In genomic region chr5:105492367-105493246, GRCm38 (mm10) we compare ENCODE assay signal across 9 mouse cellular contexts. TPM values are rescaled to one million over a fixed set of nuclear protein-coding genes. Genes with fewer than 3 reads are reported as not detected.
DNase-seq lines count a peak whose midpoint lies in the region; ATAC-seq and TF ChIP-seq lines count a peak whose summit lies in the region.
"Had no signal": no experiment of that assay in that cellular context is flagged by ENCODE, and none has a peak within 500 bp of the region (broad histone marks: within the 10 kb centered on the region; RNA-seq: fewer than 3 reads in every experiment).

No protein-coding gene starts in this region.

- peak; percentile 10 for DNase-seq in testis, postnatal 14 days (ENCODE audit: low spot score)
- DNase-seq in testis, postnatal 10 days (ENCODE audit: low spot score): no peak
- DNase-seq in lung, embryonic 14.5 days: peak; percentile 57
- DNase-seq in spleen, postnatal 10 days (ENCODE audit: low spot score in 2 of 2): peak; percentile 25 to 61
- no peak for DNase-seq in adrenal gland, adult 2 months
- no peak for DNase-seq in frontal cortex, postnatal 14 days (ENCODE audit: low spot score in 2 of 2)

- peak; percentile 59; the same call in 1 of the 2 replicates for ATAC-seq in cerebellum, adult (ENCODE audit: insufficient number of reproducible peaks, low FRiP score, low TSS enrichment)
- ATAC-seq in forebrain, embryonic 16.5 days: peak; percentile 63
- ATAC-seq in lung, embryonic 14.5 days (ENCODE audit: insufficient read depth): no peak

- WGBS in forebrain, embryonic 16.5 days: 9% methylated on average over 10 of the region's 10 CpGs
- 43% methylated on average over 10 of the region's 10 CpGs for WGBS in lung, embryonic 14.5 days

- no peak overlapping the region for H3K9ac ChIP-seq in forebrain, embryonic 16.5 days (replicated peaks; ENCODE audit: low read depth, low read length)
- H3K9ac ChIP-seq in lung, embryonic 14.5 days: no peak overlapping the region
- H3K9ac ChIP-seq: lung, embryonic 15.5 days had no signal

- peak; percentile 61 for TF ChIP-seq CTCF in lung, embryonic 14.5 days (IDR thresholded peaks at IDR 0.05; ENCODE audit: low read depth)

- peaks cover 35% of the 10 kb centered on the region for H3K4me1 ChIP-seq in forebrain, embryonic 16.5 days (replicated peaks; ENCODE audit: control insufficient read depth, insufficient read depth, low read length)
- H3K4me1 ChIP-seq in lung, embryonic 14.5 days (ENCODE audit: insufficient read depth): no peaks in the 10 kb centered on the region

- H3K36me3 ChIP-seq in forebrain, embryonic 16.5 days (ENCODE audit: control insufficient read depth, insufficient read depth): peaks cover 3% of the 10 kb centered on the region
- H3K36me3 ChIP-seq in lung, embryonic 14.5 days (ENCODE audit: insufficient read depth): no peaks in the 10 kb centered on the region
- H3K36me3 ChIP-seq: lung, embryonic 15.5 days had no signal

- no peak overlapping the region for H3K4me2 ChIP-seq in forebrain, embryonic 16.5 days (ENCODE audit: low read length)
- H3K4me2 ChIP-seq in lung, embryonic 14.5 days: no peak overlapping the region
- H3K4me2 ChIP-seq: lung, embryonic 15.5 days had no signal

- H3K4me3 ChIP-seq in forebrain, embryonic 16.5 days (replicated peaks; ENCODE audit: low read length): no peak overlapping the region
- H3K4me3 ChIP-seq in lung, embryonic 14.5 days (ENCODE audit: low read depth, low read length): no peak overlapping the region
- H3K4me3 ChIP-seq: lung, embryonic 15.5 days had no signal

- 0 out of 2 replicates have a peak, but pooled peaks cover 3% of the 10 kb centered on the region for H3K27me3 ChIP-seq in forebrain, embryonic 16.5 days (replicated peaks; ENCODE audit: control insufficient read depth, insufficient read depth, low read length)
- no peaks in the 10 kb centered on the region for H3K27me3 ChIP-seq in lung, embryonic 14.5 days (ENCODE audit: insufficient read depth, low read length)
- H3K27me3 ChIP-seq: lung, embryonic 15.5 days had no signal

- no peak overlapping the region for H3K27ac ChIP-seq in forebrain, embryonic 16.5 days (ENCODE audit: low read length)
- no peak overlapping the region for H3K27ac ChIP-seq in lung, embryonic 14.5 days (ENCODE audit: low read depth)
- H3K27ac ChIP-seq: lung, embryonic 15.5 days had no signal

- no peaks in the 10 kb centered on the region for H3K9me3 ChIP-seq in forebrain, embryonic 16.5 days (ENCODE audit: control insufficient read depth, low read length)
- no peaks in the 10 kb centered on the region for H3K9me3 ChIP-seq in lung, embryonic 14.5 days (ENCODE audit: low read depth, low read length)
- H3K9me3 ChIP-seq: lung, embryonic 15.5 days had no signal

RNA-seq across cellular contexts. Expression of gene Lrrc8c, which starts 26.6 kb away (rescaled TPM):
- 12.0 and 12.5 TPM in 2 replicates for polyA plus RNA-seq in forebrain, embryonic 16.5 days (2015; fragmentation: Nextera tagmentation; extraction: Ambion mirVana)
- polyA plus RNA-seq in lung, embryonic 14.5 days (2014; fragmentation: Nextera tagmentation; extraction: Ambion mirVana): 23.4 and 24.7 TPM in 2 replicates
- total RNA-seq in adrenal gland, adult 2 months (2021): 10 to 100 TPM; 21.5 to 25.9 TPM
- 43.5 and 63.9 TPM in 2 replicates for polyA plus RNA-seq in adrenal gland, adult 2 months (2012; rRNA removed)

Comparison
In these comparisons a context has a peak if more than half of its experiments do, and no peak if none do; other contexts are left out.
1. DNase-seq: peak in testis, postnatal 14 days (single experiment), lung, embryonic 14.5 days (single experiment) and spleen, postnatal 10 days (2 of 2); none in testis, postnatal 10 days (single experiment), adrenal gland, adult 2 months (single experiment) and frontal cortex, postnatal 14 days (0 of 2).